Mouse (Mus musculus) kidney, adult 18-20 months (tissue): ENCODE data around the gene Slc25a21.
"Not testable (repeated sequence)": the region's sequence is repeated elsewhere in the genome, so short reads cannot be mapped to it uniquely, and the experiment has no call there.

Source experiments
- DNase-seq: peaks from one replicate; pipeline ENCODE4 v3.0.0; 2021

Slc25a21 gene

GRCm38 (mm10) chr12:57197363-57198026, at the start of gene Slc25a21:
Gene Slc25a21 (minus strand): TSS chr12:57197472.
- no peak for DNase-seq

DNA sequence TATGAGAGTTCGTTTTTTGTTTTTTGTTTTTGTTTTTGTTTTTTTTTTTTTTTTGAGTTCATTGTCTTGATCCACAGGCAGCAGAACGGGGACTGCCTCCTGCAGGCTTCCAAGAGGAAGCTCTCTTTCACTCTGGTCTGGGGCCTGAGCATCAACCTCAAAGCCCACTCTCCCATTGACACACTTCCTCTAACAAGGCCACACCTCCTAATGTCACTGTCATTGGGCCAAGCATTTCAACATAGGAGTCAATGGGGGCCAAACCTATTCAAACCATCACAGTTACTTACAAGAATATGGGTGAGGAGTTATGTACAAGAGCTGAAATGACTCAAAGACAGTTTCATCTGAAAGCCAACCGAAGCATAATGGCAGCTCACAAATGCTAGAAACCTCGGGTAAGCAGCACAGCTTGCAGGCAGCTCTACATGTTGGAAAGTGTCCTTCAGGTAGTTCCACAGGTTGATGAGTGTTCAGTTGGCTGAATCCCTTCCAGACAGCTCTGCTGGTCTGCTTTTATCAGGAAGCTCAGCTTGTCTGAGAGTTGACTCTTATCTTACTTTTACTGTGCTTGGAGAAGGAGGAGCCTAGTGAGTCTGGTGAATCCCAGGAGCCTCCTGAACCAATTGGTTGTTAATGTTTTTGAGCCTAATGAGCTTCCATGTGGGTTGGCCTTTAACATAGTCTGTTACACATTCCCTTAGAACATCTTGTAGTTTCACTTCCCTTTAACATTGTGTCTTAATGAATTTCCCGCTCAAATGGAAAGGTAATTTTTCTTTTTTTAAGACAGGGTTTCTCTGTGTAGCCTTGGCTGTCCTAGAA, 46.6 kb upstream of the Slc25a21 start:
- DNase-seq = no peak

DNA sequence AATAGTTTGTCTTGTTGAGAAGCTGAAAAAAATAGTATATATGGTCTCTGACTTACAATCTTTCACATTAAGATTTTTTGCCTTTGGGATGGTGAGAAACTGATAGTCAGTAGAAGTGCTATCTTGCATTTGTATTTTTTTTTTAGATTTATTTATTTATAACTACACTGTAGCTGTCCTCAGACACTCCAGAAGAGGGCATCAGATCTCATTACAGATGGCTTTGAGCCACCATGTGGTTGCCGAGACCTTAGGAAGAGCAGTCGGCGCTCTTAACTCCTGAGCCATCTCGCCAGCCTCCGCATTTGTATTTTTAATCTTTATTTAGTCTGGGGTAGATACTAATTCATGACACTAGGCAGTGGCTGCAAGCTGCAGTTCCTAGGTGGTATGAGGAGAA, 36.1 kb upstream of the Slc25a21 start:
- DNase-seq = no peak

GRCm38 (mm10) chr12:57231085-57231875, 34.0 kb upstream of the Slc25a21 start:
- DNase-seq = peak; percentile 51

DNA sequence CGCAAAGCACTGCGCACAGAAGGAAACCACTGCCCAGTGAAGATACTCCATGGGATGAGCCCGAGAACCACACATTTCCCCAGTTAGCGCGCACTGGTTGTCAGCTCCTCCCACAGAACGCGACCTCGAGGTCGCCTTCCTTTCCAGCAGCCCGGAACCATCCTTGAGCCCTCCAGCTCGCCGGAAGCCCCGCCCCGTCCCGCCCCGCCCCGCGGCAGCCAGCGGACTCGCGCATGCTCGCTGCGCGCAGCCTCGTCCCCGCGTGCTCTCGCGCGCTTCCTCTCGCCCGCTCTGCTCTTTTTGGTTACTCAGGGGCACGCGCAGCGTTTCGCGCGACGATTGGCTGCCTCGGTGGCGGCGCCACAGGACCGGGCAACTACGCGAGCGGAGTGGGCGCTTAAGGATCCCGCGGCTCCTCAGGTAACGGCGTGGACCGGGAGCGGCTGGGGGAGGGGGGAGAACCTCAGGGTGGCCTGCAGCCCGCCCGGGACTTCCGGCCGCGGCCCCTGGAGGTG, 33.0 kb upstream of the Slc25a21 start, which contains the start of the genes Prps1l3 and Mipol1:
Gene Prps1l3 (plus strand): TSS at position 221 of the 515 bp plus-strand sequence.
Gene Mipol1 (plus strand): TSS at position 236 of the 515 bp plus-strand sequence.
- peak; percentile 90 for DNase-seq

DNA sequence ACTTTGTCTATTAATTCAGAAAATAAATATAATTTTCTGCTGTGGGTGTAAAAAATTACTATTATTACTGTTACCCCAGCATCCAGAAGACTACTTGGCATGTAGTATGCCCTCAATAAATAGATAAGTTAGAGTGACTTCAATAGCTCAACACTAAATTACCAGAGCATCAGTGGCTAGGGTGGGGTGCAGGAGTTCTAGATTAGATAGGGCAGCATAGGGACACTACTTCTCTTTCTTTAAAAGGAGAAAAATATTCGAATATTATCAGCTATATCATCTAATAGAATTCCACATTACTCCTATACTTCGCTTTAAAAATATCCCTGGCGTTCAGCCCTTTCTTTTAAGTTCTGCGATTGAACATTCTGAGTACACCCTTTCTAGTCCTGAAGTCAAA, 32.4 kb upstream of the Slc25a21 start:
- DNase-seq = no peak

DNA sequence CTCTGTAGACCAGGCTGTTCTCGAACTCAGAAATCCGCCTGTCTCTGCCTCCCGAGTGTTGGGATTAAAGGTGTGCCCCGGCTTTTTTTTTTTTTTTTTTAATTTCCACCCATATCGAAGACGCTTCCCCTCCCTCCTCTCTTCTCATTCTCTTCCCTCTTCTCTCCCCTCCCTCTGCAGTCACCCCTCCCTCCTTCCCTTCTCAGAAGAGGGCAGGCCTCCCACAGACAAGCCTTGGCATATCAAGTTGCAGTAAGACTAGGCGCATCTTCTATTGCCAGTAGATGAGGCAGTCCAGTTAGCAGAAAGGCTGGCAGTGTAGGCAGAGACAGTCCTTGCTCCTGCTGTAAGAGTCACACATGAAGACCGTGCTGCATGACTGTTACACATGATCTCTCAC, 30.5 kb upstream of the Slc25a21 start:
- DNase-seq = no peak

- DNase-seq = no peak
These were observed 29.1 kb upstream of the Slc25a21 start for GRCm38 (mm10) chr12:57226411-57226810.

DNA sequence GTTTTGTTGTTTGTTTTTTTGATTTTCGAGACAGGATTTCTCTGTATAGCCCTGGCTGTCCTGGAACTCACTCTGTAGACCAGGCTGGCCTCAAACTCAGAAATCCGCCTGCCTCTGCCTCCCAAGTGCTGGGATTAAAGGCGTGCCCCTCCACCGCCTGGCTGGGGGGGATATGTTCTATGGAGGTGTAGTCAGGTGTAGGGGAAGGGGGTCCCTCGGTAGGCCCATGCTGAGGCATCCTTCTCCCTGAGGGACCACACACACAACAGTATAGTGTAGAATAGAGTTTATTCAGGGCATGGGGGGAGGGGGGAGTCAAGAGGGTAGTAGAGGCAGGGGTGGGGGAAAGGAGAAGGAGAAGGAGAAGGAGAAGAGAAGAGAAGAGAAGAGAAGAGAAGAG, 15.2 kb upstream of the Slc25a21 start:
- DNase-seq = not testable (repeated sequence)

DNA sequence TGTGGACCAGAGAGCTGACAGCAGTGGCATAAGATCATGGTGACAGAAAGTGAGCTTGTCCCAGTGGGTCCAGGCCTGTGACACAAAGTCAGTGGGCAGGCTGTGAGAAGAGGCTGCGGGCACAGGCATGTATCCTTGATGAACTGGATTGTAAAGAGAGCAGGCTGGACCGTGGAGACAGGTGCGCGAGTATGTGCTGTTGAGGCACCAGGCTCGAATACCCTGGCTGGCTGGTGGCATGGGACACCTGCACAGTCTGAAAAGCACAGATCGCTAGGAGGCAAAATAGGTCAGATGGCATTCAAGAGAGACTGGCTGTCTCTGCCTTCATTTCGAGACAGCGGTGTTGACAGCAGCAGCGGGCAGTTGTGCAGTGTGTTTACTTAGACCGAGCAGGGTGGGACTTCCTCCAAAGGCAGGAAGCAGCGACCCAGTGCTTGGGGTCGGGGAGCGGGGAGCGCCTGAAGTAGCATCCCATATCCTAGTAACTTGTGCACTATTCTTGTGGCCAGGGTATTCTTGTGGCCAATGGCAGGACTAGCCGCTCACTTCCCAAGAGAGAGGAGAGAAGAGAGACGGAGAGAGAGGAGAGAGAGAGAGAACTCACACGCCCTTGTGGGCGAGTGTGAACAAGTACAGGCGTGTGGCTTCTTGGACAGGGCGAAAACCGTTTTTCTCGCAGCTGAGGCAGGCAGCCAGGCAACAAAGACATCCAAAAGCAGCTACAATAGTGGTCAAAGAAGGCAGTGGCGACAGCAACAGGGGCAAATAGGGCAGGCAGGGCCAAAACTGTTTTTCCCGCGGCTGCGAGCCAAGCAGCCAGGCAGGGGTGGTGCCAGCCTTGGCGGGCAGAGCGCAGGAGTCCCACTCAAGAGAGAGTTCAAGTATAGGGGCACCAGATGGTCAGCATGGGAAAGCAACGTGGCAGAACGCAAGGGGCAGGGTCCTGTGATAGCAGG, 14.4 kb upstream of the Slc25a21 start:
- DNase-seq = peak; percentile 55

- DNase-seq = no peak
These were observed 7.1 kb upstream of the Slc25a21 start for GRCm38 (mm10) chr12:57204276-57204851.

- no peak for DNase-seq
These were observed 4.6 kb upstream of the Slc25a21 start for GRCm38 (mm10) chr12:57201901-57202300.

DNA sequence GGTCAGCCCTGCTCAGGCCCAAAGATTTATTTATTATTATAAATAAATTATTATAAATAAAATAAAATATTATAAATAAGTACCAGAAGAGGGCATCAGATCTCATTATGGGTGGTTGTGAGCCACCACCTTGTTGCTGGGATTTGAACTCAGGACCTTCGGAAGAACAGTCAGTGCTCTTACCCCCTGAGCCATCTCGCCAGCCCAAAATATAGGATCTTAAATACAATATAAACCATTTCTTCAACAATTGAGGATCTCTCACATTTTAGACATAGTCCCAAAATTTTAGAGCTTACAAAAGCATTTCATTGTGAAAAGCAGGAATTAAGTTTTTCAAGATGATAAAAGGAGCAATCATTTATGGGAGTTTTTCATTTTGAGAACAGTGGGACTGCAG, 2.2 kb upstream of the Slc25a21 start:
- DNase-seq = no peak

DNA sequence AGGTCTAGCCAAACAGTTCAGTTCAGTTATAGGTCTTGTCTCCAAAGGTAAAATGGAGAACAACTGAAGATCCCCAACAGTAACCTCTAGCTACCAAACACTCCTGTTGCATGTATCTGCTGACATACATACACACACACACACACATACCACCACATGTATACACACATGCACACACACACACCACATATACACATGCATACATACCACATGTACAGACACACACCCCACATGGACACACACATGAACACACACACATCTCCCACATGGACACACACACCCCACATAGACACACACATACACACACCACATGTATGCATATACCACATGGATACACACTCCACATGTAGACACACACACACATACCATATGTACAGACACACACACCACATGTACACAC, 997 bp upstream of the Slc25a21 start:
- no peak for DNase-seq

DNA sequence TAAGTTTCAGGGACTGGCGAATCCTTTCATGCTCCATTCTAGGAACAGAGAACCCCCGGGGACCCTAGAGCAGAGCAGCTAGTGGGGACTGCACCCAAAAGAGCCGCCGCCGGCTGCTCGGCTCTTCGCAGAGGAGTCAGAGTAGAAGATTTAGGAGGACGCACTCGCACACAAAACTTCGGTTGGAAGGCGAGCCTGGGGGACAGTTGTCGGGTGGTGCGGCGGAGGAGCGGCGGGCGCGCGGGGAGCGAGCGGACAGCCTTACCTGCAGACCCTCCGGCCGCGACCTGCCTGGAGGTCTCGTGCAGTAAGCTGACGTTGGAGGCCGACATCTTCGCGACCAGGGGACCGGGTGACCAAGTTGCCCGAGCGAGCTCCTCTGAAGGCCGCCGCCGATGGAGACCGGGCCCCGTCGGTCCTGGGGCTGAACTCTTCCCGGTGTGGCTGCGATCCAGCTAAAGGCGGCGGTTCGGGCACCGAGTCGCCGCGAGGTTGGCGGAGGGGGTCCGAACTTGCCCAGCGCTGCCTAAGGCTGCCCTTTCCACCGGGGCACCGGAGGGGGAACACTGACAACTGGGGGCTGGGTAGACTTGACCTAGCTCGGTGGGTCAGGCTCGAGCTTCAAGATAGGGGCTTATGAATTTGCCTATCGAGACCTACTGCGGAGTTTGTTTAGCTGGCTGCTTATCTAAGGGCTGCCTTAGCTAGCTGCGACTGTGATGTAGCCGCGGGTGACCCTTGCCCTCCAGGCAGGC, 487 bp downstream of the Slc25a21 start:
- DNase-seq = peak; percentile 81

GRCm38 (mm10) chr12:57196286-57196607, 1.0 kb downstream of the Slc25a21 start:
- DNase-seq = no peak

DNA sequence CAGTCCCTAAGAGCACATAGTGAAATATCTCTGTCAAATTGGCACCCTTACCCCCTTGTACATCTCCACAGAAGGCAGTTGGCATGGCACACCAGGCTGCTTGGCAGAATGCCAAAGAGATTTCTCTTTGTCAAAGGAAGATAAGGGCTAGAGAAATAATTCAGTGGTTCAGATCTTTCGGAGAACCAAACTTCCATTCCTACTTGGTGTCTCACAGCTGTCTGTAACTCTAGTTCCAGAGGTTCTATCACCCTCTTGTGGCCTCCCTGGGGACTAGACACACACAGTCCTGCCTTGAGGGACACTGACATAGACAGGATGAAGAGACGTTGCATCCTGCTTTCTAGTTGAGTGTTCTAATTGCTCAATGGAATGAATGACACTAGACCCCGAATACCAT, 2.7 kb downstream of the Slc25a21 start:
- DNase-seq = no peak

DNA sequence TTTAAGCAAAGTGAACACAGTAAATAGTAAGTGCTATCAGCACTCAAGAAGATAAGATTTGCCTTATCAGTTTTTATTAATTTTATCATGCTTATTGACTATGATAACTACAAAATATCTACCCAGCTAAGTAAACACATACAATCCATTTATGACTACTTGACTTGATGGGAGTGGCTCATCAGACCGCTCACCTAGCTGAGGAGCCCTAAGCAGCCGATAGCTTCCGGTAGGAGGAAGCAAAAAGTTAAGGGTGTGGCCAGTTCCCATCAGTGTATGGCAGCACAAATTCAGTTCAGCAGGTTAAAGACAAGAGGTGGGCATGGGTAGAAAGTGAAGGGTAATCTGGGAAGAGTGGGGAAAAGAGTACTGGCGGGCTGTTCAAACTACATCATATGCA, 10.2 kb downstream of the Slc25a21 start:
- no peak for DNase-seq

- no peak for DNase-seq
These were observed 11.1 kb downstream of the Slc25a21 start for GRCm38 (mm10) chr12:57186126-57186525.

- no peak for DNase-seq
These were observed 11.8 kb downstream of the Slc25a21 start for GRCm38 (mm10) chr12:57185475-57185874.
